Mouse (Mus musculus) lung, postnatal 0 days (tissue): Measurements from ENCODE around the gene Abcb9. TPM values are rescaled to one million over a fixed set of nuclear protein-coding genes. Genes with fewer than 3 reads are reported as not detected.

Experiments
- ATAC-seq: fragments of 200-750 bp; cut with Nextera tagmentation; 2 replicates; pipeline ENCODE4 v1.8.0; 2017; ENCODE audit warnings: moderate library complexity
- DNase-seq: peaks from one replicate; pipeline ENCODE4 v3.0.0-alpha.2; 2016; ENCODE audit warnings: low spot score
- H3K27ac ChIP-seq: fragments of 300-500 bp; sonication (generic); 2 replicates; pipeline ENCODE4 v1.5.1; 2014; ENCODE audit warnings: antibody characterized with exemption, mild to moderate bottlenecking, low read length, mixed read lengths
- H3K27me3 ChIP-seq: fragments of 300-500 bp; sonication (generic); replicated peaks from 2 replicates; pipeline ENCODE4 v1.6.1; 2014; ENCODE audit warnings: low read length, mixed read lengths; ENCODE audit not compliant: insufficient read depth
- H3K36me3 ChIP-seq: fragments of 300-500 bp; sonication (generic); 2 replicates; pipeline ENCODE4 v1.6.1; 2014; ENCODE audit warnings: low read length, mixed read lengths; ENCODE audit not compliant: insufficient read depth
- H3K4me1 ChIP-seq: fragments of 300-500 bp; sonication (generic); 2 replicates; pipeline ENCODE4 v1.6.1; 2014; ENCODE audit warnings: antibody characterized with exemption, low read depth, low read length, mixed read lengths; ENCODE audit not compliant: insufficient read depth
- H3K4me2 ChIP-seq: fragments of 300-500 bp; sonication (generic); replicated peaks from 2 replicates; pipeline ENCODE4 v1.6.1; 2014; ENCODE audit warnings: low read depth, mild to moderate bottlenecking, low read length, moderate library complexity, mixed read lengths
- H3K4me3 ChIP-seq: fragments of 300-500 bp; sonication (generic); 2 replicates; pipeline ENCODE4 v1.5.1; 2014; ENCODE audit warnings: low read depth, low read length
- H3K9ac ChIP-seq: fragments of 300-500 bp; sonication (generic); replicated peaks from 2 replicates; pipeline ENCODE4 v1.6.1; 2014; ENCODE audit warnings: low read depth, mild to moderate bottlenecking
- H3K9me3 ChIP-seq: fragments of 300-500 bp; sonication (generic); 2 replicates; pipeline ENCODE4 v1.6.1; 2016; ENCODE audit warnings: low read length, mixed read lengths
- CTCF ChIP-seq: IDR thresholded peaks from 2 replicates; pipeline ENCODE4 v1.5.1; 2016; ENCODE audit warnings: antibody characterized with exemption, mild to moderate bottlenecking
- EP300 ChIP-seq: IDR thresholded peaks from 2 replicates; pipeline ENCODE4 v1.6.1; 2016; ENCODE audit warnings: antibody characterized with exemption, mild to moderate bottlenecking, control low read depth
- WGBS: fragments of 180-500 bp; shearing (Covaris S2); extraction: QIAGEN DNeasy Blood & Tissue Kit; methylation state at CpG from one replicate; pipeline ENCODE4 v1.1.7; 2014; 5-methylcytosine and 5-hydroxymethylcytosine counted together
- polyA plus RNA-seq: library from polyadenylated mRNA; unstranded; fragments of >200 nt; fragmentation: Nextera tagmentation; extraction: Ambion mirVana; gene quantifications from 2 replicates; pipeline ENCODE4 v1.2.1, GENCODE M21; 2015

Gene Abcb9
- polyA plus RNA-seq, 1 experiment from 2014 or later = 2.6 TPM

DNA sequence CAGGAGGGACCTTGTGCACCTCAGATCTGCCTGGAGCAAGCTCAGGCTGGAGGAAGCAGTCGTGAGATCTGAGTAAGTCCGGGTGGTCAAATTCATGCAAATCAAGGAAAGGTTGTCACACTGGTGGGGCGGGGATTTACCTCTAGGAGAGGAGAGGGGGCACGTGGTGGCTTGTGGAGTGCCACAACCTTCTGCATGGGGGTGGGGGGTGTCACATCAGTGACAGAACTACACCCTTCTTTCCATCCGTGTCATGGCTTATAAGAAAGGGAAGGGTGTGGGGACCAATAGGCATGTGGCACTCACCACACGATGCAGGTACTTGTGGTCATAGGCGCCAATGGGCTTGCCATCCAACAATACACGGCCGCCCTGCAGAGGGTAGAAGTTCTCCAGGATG is 19.9 kb downstream of the Abcb9 start:
- H3K36me3 ChIP-seq = no peaks in the 10 kb centered on the region
- ATAC-seq = no peak
- whole genome bisulfite sequencing = 61% methylated on average over 9 of the region's 9 CpGs
- H3K9ac ChIP-seq = no peak overlapping the region
- no peaks in the 10 kb centered on the region for H3K4me1 ChIP-seq
- TF ChIP-seq EP300 (no peak), CTCF (no peak)
- no peak overlapping the region for H3K4me3 ChIP-seq
- no peak overlapping the region for H3K27ac ChIP-seq
- no peaks in the 10 kb centered on the region for H3K27me3 ChIP-seq
- no peak for DNase-seq
- no peak overlapping the region for H3K4me2 ChIP-seq
- H3K9me3 ChIP-seq = no peaks in the 10 kb centered on the region

- no peaks in the 10 kb centered on the region for H3K4me1 ChIP-seq
- TF ChIP-seq EP300 (no peak), CTCF (no peak)
- no peak overlapping the region for H3K4me3 ChIP-seq
- H3K27me3 ChIP-seq = no peaks in the 10 kb centered on the region
- peak; percentile 31 for ATAC-seq
- H3K27ac ChIP-seq = no peak overlapping the region
- no peaks in the 10 kb centered on the region for H3K9me3 ChIP-seq
- 22% methylated on average over 10 of the region's 10 CpGs for WGBS
- no peaks in the 10 kb centered on the region for H3K36me3 ChIP-seq
- H3K9ac ChIP-seq = no peak overlapping the region
- DNase-seq = no peak
- no peak overlapping the region for H3K4me2 ChIP-seq
Observed at GRCm38 (mm10) chr5:124074845-124075307, 20.7 kb downstream of the Abcb9 start.

DNA sequence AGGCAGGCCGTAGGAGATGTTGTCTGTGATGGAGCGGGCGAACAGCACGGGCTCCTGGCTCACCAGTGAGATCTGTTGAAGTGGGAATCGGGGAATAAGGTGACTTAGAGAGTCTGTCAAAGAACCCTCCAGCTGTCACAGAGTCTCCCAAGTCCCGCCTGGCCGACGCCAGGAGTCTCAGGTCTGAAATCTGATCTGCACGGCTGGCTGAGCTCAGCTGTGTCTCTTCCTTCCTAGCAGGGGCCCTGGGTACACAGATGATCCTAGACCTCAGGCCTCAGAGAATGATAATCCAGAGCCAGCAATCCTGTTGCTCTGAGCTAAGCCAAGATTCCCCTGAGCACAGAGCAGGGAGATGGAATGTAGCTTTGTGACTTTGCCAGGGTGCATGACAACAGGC is 21.9 kb downstream of the Abcb9 start:
- TF ChIP-seq CTCF = no peak
- no peak for TF ChIP-seq EP300
- H3K27me3 ChIP-seq = no peaks in the 10 kb centered on the region
- H3K4me2 ChIP-seq = no peak overlapping the region
- H3K4me1 ChIP-seq = no peaks in the 10 kb centered on the region
- H3K27ac ChIP-seq = no peak overlapping the region
- no peak overlapping the region for H3K9ac ChIP-seq
- 55% methylated on average over 9 of the region's 9 CpGs for WGBS
- no peaks in the 10 kb centered on the region for H3K36me3 ChIP-seq
- H3K4me3 ChIP-seq = no peak overlapping the region
- DNase-seq (no peak), ATAC-seq (no peak)
- no peaks in the 10 kb centered on the region for H3K9me3 ChIP-seq

DNA sequence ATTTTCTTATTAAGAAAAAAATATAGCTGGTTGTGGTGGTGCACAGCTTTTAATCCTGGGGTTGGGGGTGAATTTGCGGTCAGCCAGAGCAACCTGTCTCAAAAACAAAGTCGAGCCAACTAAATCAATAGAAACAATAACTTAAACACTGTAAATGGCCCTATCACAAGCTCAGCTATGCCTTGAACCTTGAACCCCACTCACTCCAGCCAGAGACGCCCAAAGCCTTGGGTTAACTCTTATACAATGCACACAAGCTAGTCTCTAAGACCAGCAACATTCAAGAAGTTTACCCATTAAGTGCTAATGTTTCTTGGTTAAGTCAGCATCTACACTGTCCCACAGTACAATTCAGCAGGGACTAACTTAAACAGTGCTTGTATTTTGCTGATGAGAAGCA is 25.9 kb downstream of the Abcb9 start:
- Histone ChIP-seq H3K4me3 (no peak overlapping the region), H3K9ac (no peak overlapping the region), H3K9me3 (no peaks in the 10 kb centered on the region), H3K4me1 (no peaks in the 10 kb centered on the region), H3K36me3 (no peaks in the 10 kb centered on the region), H3K27me3 (no peaks in the 10 kb centered on the region), H3K4me2 (no peak overlapping the region), H3K27ac (no peak overlapping the region)
- no peak for DNase-seq
- ATAC-seq = no peak
- TF ChIP-seq EP300 = no peak
- TF ChIP-seq CTCF = no peak
- WGBS = 79% methylated on average over 3 of the region's 3 CpGs

DNA sequence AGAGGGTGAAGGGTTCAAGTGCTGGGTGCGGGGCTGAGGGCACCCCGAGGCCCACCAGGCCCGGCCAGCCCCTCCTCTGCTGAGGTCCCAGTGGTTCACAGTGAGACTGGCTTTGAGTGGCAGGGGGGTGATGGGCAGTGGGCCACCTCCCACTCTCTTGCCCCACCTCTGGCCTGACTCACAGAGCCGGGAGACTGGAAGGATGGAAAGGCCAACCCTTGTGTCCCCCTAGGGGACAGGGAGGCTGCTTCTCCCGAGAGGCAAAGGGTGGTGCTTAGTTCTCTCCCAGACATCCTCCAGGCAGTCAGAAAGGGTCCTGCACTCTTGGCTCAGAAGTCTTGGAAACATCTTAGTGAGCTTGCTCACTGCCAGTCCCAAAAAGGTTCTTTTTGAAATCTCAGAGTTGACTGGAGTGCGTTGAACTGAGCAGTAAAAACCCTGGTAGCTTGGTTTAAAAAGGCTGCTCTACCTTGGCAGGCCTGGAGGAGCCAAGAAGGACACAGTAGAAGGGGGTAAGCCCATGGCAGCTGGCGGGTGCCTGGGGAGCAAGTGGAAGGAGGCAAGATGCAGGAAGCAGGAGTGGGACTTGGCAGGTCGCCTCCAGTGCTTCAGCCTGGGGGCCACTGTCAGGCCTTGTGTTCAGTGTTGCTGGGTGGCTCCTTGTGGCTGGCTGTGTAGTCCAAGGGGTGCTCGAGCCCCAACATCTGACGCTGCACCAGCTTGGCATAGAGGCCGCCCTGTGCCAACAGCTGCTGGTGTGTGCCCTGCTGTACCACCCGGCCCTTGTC is 33.4 kb downstream of the Abcb9 start:
- Histone ChIP-seq H3K9ac (no peak overlapping the region), H3K9me3 (no peaks in the 10 kb centered on the region), H3K4me1 (no peaks in the 10 kb centered on the region), H3K4me2 (no peak overlapping the region), H3K4me3 (no peak overlapping the region), H3K27ac (no peak overlapping the region), H3K36me3 (no peaks in the 10 kb centered on the region), H3K27me3 (no peaks in the 10 kb centered on the region)
- ATAC-seq (no peak), DNase-seq (no peak)
- 65% methylated on average over 12 of the region's 12 CpGs for WGBS
- peak; percentile 8; the same call in 1 of the 2 replicates for TF ChIP-seq CTCF
- no peak for TF ChIP-seq EP300

DNA sequence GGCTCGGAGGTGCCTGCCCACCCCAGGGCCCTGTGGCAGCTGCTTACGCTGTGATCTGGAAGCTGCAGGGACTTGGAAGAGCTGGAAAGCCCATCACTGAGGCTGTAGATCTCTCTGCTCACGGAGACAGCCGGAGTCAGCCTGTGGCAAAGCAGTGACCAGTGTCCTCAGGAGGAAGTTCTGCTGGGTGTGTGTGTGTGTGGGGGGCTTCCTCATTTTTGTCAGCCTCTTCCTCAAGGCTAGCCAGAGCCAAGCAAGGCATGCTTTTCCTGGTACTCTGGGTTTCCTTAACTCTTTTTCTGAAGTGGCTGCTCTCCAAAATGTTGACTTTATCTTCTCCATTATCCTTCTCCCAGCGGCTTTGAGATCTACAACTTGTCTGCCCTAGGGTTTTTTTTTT is 35.9 kb downstream of the Abcb9 start:
- Histone ChIP-seq H3K9me3 (no peaks in the 10 kb centered on the region), H3K4me2 (no peak overlapping the region), H3K27me3 (no peaks in the 10 kb centered on the region), H3K4me3 (no peak overlapping the region), H3K36me3 (no peaks in the 10 kb centered on the region), H3K27ac (no peak overlapping the region), H3K4me1 (no peaks in the 10 kb centered on the region), H3K9ac (no peak overlapping the region)
- no peak for ATAC-seq
- TF ChIP-seq EP300 (no peak), CTCF (no peak)
- 38% methylated on average over 5 of the region's 5 CpGs for WGBS
- peak; percentile 56 for DNase-seq
